Mouse (Mus musculus): ENCODE results near the gene Sort1.
"Not testable (repeated sequence)": the region's sequence is repeated elsewhere in the genome, so short reads cannot be mapped to it uniquely, and the experiment has no call there.

DNA sequence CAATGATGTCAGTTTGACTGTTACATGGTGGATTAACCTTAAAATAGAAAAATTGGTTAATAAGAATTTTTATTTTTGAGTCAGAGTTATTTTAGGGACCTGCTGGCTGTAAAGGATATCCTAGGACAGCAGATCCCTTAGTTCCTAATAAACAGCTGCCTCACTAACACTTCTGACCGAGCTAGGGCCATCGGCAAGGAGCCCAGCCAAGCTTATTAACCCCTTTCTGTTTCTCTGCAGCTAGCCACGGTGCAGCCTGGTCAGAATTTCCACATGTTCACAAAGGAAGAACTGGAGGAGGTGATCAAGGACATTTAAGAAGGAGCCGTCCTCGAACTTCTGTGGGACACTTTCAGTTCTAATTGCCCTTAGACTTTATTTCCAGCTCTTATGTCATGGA lies 4.4 kb upstream of the Sort1 start:
- TF ChIP-seq CTCF (IDR thresholded peaks at IDR 0.05; ENCODE audit: insufficient read depth, low read length); POLR2A (IDR thresholded peaks at IDR 0.05; ENCODE audit: borderline replicate concordance, extremely low read depth, low read depth, low read length): not testable (repeated sequence)

All from lung, adult 2 months (tissue).